Mouse (Mus musculus): ENCODE data around the gene Tuft1. TPM values are rescaled to one million over a fixed set of nuclear protein-coding genes. Genes with fewer than 3 reads are reported as not detected.

Gene Tuft1
- 2.0 and 3.0 TPM in 2 replicates for polyA plus RNA-seq (2012)

DNA sequence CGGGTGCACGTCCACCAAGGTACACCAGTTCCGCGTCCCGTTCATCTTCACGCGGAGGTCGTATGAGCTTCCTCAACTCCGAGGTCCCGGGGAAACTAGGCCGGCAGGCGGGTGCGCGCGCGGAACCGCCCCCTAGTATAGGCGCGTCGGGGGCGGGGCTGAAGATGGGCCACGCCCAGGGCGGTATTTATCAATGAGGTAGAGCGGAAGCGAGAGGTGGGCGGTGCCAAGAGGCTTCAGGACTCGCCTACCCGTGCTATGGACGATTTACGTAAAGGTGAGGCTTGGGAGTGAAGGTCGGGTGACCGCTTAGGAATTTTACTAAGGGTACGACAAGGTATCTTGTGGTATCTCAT lies at the start of gene Tuft1:
Gene Tuft1 (minus strand): TSS at position 133 of the 356 bp plus-strand sequence.

DNA sequence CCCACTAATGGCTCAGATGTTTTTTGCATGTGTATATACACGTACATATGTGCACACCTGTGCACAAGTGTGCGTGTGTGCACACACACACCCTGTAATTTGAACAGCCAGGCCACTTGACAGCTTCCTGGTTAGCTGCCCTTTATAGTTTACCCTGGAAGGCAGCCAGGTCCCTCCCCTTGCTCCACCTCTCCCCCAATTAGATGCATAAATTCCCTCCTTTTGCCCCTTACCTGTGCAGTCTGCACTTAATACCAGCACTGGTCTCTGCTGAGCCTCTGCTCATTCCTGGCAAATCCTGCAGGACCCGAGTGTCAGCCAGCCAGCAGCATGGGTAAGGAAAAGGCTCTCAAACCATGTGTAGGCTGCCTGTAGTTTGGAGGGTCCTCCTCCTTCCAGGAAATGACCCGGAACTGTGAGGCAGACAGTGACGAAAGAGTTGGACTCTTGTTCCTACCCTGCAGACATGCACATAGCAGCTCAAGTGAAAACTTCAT lies 34.7 kb upstream of the Tuft1 start, which contains the start of gene Selenbp2:
Gene Selenbp2 (plus strand): TSS at position 228 of the 497 bp plus-strand sequence.

DNA sequence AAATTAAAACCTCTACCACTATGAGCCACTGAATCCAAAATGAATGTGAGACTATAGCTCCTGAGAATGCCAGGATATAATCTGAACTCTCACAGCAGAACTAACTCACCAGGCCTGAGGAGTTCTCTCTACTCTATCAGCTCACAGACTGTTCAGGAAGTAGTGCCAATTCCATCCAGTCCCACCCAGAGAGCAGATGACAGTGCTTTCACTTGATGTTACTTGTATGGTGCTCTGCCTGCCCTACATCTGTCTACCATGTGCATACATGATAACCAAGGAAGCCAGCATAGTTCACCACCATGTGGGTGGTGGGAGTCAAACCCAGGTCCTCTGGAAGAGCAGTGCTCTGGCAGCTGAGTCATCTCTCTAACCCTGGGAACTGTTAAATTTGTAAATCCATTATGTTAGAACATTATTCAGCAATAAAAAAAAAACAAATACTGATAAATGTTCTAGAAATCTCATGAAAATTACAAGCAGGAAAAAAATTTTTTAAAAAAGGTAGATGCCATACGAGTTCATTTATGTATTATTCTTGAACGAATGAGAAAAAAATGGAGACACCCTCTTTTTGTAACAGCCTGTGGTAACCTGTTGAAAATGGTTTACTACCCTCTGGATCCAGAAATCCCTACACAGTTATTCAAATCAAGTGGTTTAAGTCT lies 16.0 kb downstream of the Tuft1 start, which contains the start of gene Gm10972:
Gene Gm10972 (plus strand): TSS at position 618 of the 668 bp plus-strand sequence.

DNA sequence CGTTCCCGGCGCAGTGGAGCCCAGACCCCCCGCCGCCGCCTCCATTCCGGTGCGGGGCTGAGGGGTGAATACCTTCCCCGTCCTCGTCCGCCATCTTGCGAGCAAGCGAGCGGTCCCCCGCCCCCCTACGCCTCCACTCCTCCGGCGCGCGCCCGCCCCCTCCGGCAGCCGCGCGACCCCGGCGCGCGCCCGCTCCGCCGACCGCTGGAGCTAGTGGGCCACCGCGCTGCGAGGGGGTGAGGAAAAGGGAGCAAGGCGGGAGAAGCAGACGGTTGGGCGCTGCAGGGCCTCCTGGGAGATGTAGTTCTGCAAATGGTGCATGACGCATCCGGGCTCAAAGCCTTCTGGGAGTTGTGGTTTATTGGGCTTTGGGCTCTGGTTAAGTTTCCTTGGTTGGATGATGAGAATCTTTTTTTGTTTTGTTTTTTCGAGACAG lies 76.2 kb downstream of the Tuft1 start, which contains the start of gene Snx27:
Gene Snx27 (minus strand): TSS at position 261 of the 436 bp plus-strand sequence.

Other genes starting within 250 kb of the Tuft1 start
- 2.3 and 3.4 TPM in 2 replicates for gene Tdrkh, start 245.6 kb downstream of the Tuft1 start, polyA plus RNA-seq (2012)
- 60.0 and 65.6 TPM in 2 replicates for gene Mrpl9, start 215.6 kb downstream of the Tuft1 start, polyA plus RNA-seq (2012)
- not detected in 2 replicates for gene Oaz3, start 215.0 kb downstream of the Tuft1 start, polyA plus RNA-seq (2012)
- not detected in 2 replicates for gene Celf3, start 180.6 kb downstream of the Tuft1 start, polyA plus RNA-seq (2012)
- 0.10 TPM in 1 of 2 replicates, not detected in the other for gene Riiad1, start 178.5 kb downstream of the Tuft1 start, polyA plus RNA-seq (2012)
- 5.6 and 6.2 TPM in 2 replicates for gene Snx27, start 76.2 kb downstream of the Tuft1 start, polyA plus RNA-seq (2012)
- gene Gm10972, start 15.8 kb downstream of the Tuft1 start, polyA plus RNA-seq (2012), result not detected in 2 replicates
- not detected in 2 replicates for gene Selenbp2, start 34.7 kb upstream of the Tuft1 start, polyA plus RNA-seq (2012)
- 0.06 and 0.08 TPM in 2 replicates for gene Cgn, start 127.6 kb upstream of the Tuft1 start, polyA plus RNA-seq (2012)
- 54.5 and 75.9 TPM in 2 replicates for gene Pogz, start 178.7 kb upstream of the Tuft1 start, polyA plus RNA-seq (2012)
- gene Psmb4, start 228.1 kb upstream of the Tuft1 start, polyA plus RNA-seq (2012), result 151 and 173 TPM in 2 replicates

Measured in megakaryocyte-erythroid progenitor cell, adult 5 weeks (primary cell).